Mouse (Mus musculus) CD4-positive helper T cell, adult 2 months (primary cell): Measurements from ENCODE around the gene Npb.

ENCODE experiments used
- DNase-seq: peaks from one replicate; pipeline ENCODE4 v3.0.0-alpha.2; 2012; ENCODE audit warnings: low read depth, missing footprints, low spot score

Gene Npb

GRCm38 (mm10) chr11:120630881-120631725 is 22.8 kb downstream of the Npb start:
- DNase-seq: peak; percentile 85

GRCm38 (mm10) chr11:120631726-120632448 is 23.6 kb downstream of the Npb start:
- DNase-seq: peak; percentile 52

DNA sequence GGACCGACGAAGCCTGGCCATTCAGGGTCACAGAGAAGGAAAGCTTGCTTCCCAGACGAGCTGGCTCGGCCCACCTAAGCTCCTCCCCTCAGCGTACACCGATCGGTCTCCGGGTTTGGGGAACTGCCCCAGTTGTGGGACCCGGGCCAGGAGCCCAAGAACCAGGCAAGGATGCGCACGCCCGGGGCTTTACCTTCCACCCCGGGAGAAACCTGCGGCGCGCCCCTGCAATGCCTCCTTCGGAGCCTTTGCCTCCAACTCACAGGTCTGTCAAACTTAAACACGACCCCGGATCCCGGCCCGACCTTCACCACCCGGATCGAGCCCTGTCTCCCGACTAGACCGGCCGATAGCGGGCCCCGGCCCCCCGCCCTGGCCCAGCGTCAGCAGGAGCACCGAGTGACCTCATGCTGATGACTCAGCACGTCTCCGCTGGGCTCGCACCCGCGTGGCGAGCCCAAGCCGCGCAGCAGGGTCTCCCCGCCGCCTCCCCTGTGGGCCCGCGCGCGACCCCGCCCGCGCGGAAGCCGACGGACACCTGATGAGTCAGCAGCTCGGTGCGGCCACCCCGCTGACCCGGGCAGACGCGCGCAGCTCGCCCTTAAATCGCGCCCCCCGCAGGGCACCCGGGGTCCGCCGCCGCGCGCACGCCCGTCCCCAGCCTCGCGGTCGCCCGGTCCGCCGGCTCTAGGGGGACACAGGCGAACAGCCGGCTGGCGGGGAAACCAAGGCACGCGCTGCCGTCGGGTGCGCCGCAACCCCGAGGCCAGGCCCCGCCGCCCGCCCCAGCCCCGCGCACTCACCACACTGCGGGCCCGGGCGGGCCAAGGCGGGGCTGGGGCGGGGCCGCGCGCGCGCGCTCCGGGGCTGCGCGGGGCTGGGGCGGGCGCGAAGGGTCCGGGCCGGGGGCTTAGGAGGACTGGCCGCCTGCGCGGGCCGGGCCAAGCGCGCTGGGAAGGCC is 24.6 kb downstream of the Npb start:
- peak; percentile 77 for DNase-seq

DNA sequence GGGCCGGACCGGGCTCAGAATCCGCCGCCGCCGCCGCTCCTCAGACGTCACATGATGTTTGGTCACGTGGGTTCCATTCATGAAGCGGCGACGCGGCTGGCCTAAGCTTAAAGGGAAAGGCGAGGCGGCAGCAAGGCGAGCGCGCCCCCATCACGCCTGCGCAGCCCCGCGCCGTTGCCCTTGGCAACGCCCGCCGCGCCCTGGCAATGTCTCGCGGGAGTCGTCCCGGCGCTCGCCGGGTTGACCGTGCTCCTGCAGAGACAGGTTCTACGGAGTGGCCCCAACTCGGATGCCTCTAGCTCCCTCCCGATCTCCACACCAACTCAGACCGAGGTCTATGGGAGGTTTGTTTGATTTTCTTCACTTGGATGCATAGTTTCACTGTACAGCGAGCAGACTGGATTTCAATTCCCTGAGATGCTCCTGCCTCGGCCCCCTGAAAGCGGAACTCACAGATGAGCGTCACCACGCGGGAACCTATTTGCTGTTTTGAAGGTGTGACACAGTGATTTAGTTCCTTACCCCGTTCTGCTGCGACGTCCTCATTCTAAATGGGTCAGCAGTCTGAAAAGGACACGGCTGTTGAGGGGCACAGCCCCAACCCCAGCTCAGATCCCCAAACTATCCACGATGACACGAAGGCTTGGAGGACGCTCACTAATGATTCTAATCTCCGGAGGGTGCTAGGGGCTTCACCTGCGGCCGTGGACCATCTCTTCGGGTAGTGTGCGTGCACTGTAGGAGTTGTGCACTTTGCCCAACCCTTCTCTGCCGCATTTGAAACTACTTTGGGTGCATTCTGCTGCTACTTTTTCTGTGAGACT is 25.5 kb downstream of the Npb start, which contains the start of gene Mafg:
Gene Mafg, minus strand, starts transcription at position 81 of the 824 bp plus-strand sequence.
- DNase-seq: peak; percentile 94

DNA sequence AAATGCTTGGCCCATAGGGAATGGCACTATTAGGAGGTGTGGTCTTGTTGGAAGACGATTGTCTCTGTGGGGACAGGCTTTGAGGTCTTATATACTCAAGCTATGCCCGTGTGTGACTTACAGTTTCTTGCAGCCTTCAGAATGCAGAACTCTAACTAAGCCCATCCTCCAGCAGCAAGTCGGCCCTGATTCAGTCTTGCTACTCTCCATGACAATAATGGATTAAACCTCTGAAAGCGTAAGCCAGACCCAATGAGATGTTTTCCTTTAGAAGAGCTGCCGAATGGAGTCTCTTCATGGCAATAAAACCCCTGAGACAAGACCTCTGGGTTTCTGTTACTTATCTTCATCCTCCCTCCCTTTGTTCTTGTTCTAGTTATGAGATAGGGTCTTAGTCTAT is 26.5 kb downstream of the Npb start:
- DNase-seq: no peak

DNA sequence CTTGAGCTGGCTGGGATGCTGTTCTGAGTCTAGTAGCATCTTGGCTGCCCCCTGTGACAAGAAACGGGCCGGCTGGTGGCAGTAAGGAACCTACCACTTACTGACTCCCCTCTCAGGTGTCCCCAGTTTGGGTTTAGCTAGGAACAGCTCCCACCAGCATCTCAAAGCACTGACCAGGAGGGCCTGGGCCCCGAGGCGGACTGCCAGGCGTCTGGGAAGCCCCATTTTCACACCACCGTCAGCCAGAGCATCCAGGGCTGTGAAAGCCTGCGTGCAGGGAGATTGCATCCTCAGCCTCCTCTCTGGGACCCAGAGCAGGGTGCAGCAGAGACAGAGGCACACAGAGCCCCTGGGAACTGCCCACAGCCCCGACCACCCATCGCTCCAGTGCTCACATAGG is 33.0 kb downstream of the Npb start:
- no peak for DNase-seq

GRCm38 (mm10) chr11:120641869-120642268 is 33.6 kb downstream of the Npb start:
- no peak for DNase-seq

GRCm38 (mm10) chr11:120642939-120643600 is 34.8 kb downstream of the Npb start:
- no peak for DNase-seq

- DNase-seq: peak; percentile 93
These were observed 35.3 kb downstream of the Npb start, which contains the start of gene Pycr1 for GRCm38 (mm10) chr11:120643601-120643987. Gene Pycr1 (minus strand): TSS chr11:120643769.

DNA sequence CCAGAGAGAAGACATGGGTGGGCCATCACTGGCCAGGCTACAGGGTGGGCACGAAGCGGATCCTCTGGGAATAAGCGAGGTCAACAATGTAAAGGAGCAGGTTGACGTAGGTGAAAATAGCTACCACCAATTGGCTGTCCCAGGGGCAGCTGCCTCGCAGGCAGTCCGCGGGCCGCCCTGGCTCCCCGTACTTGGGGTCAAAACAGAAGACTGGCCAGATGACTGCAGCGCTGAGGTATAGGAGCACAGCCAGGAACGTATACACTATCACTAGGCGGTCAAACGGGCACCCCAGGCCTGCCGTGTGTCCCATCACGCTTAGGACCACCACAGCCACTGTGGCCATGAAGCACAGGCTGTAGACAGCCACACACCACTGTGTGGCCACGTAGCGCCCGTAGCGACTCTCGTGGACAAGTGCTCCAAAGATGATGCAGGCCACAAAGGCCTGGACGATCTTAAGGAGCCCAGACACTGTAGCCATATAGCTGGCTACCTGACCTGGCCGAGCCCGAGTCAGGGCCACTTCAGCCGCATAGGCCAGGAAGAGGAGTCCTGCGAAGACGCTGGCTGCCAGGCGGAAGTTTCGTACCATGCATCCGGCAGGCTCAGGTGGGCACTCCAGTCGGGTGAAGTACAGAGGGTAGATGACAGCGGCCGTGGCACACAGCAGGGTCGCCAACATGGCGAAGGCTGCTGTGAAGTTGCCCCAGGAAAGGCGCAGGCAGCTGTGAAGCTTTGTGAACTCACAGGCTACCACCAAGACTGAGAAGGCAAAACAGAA is 39.0 kb downstream of the Npb start:
- no peak for DNase-seq

DNA sequence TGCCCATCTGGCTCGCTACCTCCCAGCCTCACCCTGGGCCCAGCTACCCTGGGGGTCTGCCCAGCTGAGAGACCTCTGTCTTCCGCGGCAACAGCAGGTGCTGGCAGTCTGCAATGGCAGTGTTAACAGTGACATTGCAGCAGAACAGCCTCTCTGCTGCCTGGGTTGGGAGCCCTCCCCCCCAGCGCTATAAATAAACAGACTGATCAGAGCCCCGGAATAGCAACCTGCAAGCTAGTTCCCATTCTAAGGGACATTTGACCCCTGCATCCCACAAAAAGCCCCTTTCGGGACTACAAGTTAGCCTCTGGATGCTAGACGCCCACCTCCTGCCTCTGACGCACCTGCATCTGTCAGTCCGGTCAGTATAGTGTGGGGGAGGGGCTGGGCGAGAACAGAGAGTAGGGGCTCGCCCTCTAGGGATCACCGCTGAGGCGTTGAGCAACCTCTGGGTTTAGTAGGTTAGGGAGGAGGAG is 39.8 kb downstream of the Npb start, which contains the start of gene Myadml2:
Gene Myadml2, minus strand, starts transcription at position 158 of the 476 bp plus-strand sequence.
- no peak for DNase-seq

GRCm38 (mm10) chr11:120651872-120652271 is 43.6 kb downstream of the Npb start:
- DNase-seq: no peak

DNA sequence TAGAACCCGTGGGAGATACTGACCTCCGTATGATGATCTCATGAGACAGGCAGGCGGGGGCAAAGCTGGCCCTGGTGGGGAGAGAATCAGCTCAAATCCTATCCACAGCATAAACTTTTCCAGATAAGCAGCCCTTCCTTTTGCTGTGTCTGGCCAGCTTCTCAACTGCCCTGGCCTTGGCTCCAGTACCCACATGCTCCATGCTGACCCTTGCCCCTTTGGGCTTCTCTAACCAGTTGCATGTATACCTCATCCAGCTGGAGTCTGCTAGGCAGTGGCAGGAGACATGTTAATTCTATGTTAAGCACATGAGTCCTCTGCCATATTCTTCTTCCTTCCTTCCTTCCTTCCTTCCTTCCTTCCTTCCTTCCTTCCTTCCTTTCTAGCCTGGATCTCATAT is 46.5 kb downstream of the Npb start:
- no peak for DNase-seq

GRCm38 (mm10) chr11:120657301-120657700 is 49.0 kb downstream of the Npb start:
- DNase-seq: no peak
